Mouse (Mus musculus) hindbrain, embryonic 12.5 days (tissue): Measurements from ENCODE around the gene Sox14. TPM values are rescaled to one million over a fixed set of nuclear protein-coding genes. Genes with fewer than 3 reads are reported as not detected.

Source experiments
- ATAC-seq: fragments of 200-750 bp; cut with Nextera tagmentation; 2 replicates; pipeline ENCODE4 v1.8.0; 2017; ENCODE audit warnings: moderate TSS enrichment; ENCODE audit not compliant: low FRiP score
- H3K27ac ChIP-seq: fragments of 300-500 bp; sonication (generic); 2 replicates; pipeline ENCODE4 v1.5.1; 2016; ENCODE audit warnings: mild to moderate bottlenecking
- H3K27me3 ChIP-seq: fragments of 300-500 bp; sonication (generic); 2 replicates; pipeline ENCODE4 v1.6.1; 2016; ENCODE audit warnings: mild to moderate bottlenecking
- H3K36me3 ChIP-seq: fragments of 300-500 bp; sonication (generic); 2 replicates; pipeline ENCODE4 v1.6.1; 2016; ENCODE audit warnings: mild to moderate bottlenecking
- H3K4me1 ChIP-seq: fragments of 300-500 bp; sonication (generic); 2 replicates; pipeline ENCODE4 v1.6.1; 2016
- H3K4me2 ChIP-seq: fragments of 300-500 bp; sonication (generic); replicated peaks from 2 replicates; pipeline ENCODE4 v1.6.1; 2016; ENCODE audit warnings: mild to moderate bottlenecking
- H3K4me3 ChIP-seq: fragments of 300-500 bp; sonication (generic); 2 replicates; pipeline ENCODE4 v1.5.1; 2016; ENCODE audit warnings: mild to moderate bottlenecking
- H3K9ac ChIP-seq: fragments of 300-500 bp; sonication (generic); 2 replicates; pipeline ENCODE4 v1.6.1; 2016; ENCODE audit warnings: mild to moderate bottlenecking, moderate library complexity
- H3K9me3 ChIP-seq: fragments of 300-500 bp; sonication (generic); replicated peaks from 2 replicates; pipeline ENCODE4 v1.6.1; 2016; ENCODE audit warnings: mild to moderate bottlenecking
- WGBS: fragments of 180-500 bp; shearing (Covaris S2); methylation state at CpG from one replicate; pipeline ENCODE4 v1.1.7; 2016; 5-methylcytosine and 5-hydroxymethylcytosine counted together
- polyA plus RNA-seq: library from polyadenylated mRNA; unstranded; fragments of >200 nt; fragmentation: Nextera tagmentation; extraction: Ambion mirVana; gene quantifications from 2 replicates; pipeline ENCODE4 v1.2.1, GENCODE M21; 2016

Gene Sox14
- polyA plus RNA-seq, 1 experiment from 2014 or later: 18.3 TPM

- no peak for ATAC-seq
- no peaks in the 10 kb centered on the region for H3K36me3 ChIP-seq
- peak overlapping the region; percentile 68; the same call in 1 of the 2 replicates for H3K27ac ChIP-seq
- peak overlapping the region; percentile 26 for H3K4me3 ChIP-seq
- H3K4me1 ChIP-seq: peaks cover 33% of the 10 kb centered on the region
- H3K9ac ChIP-seq: 0 out of 2 replicates have a peak overlapping the region, but pooled peaks have one; percentile 43
- H3K27me3 ChIP-seq: peaks cover 94% of the 10 kb centered on the region
- peak overlapping the region; percentile 45 for H3K4me2 ChIP-seq
- 1% methylated on average over 37 of the region's 37 CpGs for WGBS
- no peaks in the 10 kb centered on the region for H3K9me3 ChIP-seq
Observed at GRCm38 (mm10) chr9:99870780-99871555, 5.0 kb downstream of the Sox14 start.

DNA sequence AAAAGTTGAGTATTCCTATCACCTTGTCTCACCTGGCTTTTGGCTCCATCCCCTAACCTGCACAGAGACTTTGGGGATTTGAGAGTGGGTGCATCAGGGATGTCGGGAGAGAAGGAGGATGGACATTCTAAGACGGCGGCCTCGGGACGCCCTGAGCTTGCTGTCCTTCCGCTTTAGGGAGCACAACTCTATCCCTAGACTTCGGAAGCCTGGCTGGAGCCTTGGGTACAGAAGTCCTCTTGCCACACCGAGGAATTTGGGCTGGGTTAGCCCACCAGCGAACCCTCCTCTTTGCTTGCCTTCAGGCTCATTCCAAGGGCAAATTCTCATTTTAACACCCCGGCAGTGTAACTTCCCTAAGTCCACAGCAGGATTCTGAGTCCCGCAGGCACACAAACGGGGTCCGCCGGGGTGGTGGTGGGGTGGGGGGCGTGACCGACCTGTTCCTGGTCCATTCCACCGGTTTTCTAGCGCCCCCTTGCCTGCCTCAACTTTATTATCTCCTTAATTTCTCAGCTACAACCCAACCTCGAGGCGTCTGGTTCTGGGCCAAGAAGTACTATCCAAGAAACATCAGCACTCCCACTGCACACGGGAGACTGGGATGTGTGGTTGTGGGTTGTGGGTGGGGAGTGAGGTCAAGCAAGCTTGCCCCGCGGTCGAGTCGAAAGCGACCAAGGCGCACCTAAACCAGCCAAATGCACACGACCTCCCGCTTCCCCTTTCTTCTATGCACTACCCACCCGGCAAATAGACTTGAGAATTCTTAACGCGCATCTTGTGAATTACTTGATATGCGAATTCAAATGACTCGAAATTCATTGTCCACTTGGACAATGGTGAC, 5.8 kb downstream of the Sox14 start:
- Histone ChIP-seq H3K4me2 (peak overlapping the region; percentile 45), H3K27ac (no peak overlapping the region), H3K36me3 (no peaks in the 10 kb centered on the region), H3K27me3 (peaks cover 94% of the 10 kb centered on the region), H3K9ac (no peak overlapping the region), H3K9me3 (no peaks in the 10 kb centered on the region), H3K4me3 (peak overlapping the region; percentile 22; the same call in 1 of the 2 replicates), H3K4me1 (peaks cover 28% of the 10 kb centered on the region)
- ATAC-seq: no peak
- WGBS: under 1% methylated on average over 34 of the region's 34 CpGs

DNA sequence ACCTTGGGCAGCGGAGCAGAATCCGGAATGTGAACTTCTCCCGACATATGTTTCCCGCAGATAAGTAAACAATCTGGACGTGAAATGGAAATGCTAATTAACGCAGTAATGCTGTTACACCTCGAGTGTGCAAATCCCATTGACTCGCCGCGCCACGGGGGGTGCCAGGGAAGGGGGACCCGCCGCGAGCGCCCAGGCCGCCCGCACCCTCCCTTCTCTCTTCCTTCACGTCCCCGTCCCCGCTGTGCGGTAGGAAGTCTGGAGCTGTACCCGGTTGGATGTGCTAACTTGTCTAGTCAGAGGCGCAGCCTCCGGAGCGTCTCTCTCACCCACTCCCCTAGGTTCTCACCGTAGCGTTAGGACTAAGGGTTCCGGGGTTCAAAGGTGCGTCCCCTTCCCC, 6.7 kb downstream of the Sox14 start:
- no peak overlapping the region for H3K27ac ChIP-seq
- no peaks in the 10 kb centered on the region for H3K36me3 ChIP-seq
- H3K4me1 ChIP-seq: peaks cover 28% of the 10 kb centered on the region
- WGBS: under 1% methylated on average over 29 of the region's 29 CpGs
- ATAC-seq: no peak
- no peaks in the 10 kb centered on the region for H3K9me3 ChIP-seq
- H3K4me3 ChIP-seq: peak overlapping the region; percentile 22
- peak overlapping the region; percentile 45 for H3K4me2 ChIP-seq
- peaks cover 94% of the 10 kb centered on the region for H3K27me3 ChIP-seq
- peak overlapping the region; percentile 35; the same call in 1 of the 2 replicates for H3K9ac ChIP-seq

- peak; percentile 38; the same call in 1 of the 2 replicates for ATAC-seq
- H3K36me3 ChIP-seq: no peaks in the 10 kb centered on the region
- 0 out of 2 replicates have a peak overlapping the region, but pooled peaks have one; percentile 35 for H3K9ac ChIP-seq
- peak overlapping the region; percentile 45 for H3K4me2 ChIP-seq
- peak overlapping the region; percentile 22 for H3K4me3 ChIP-seq
- H3K4me1 ChIP-seq: peaks cover 28% of the 10 kb centered on the region
- H3K9me3 ChIP-seq: no peaks in the 10 kb centered on the region
- H3K27me3 ChIP-seq: peaks cover 94% of the 10 kb centered on the region
- WGBS: under 1% methylated on average over 26 of the region's 26 CpGs
- peak overlapping the region; percentile 55; the same call in 1 of the 2 replicates for H3K27ac ChIP-seq
Observed at GRCm38 (mm10) chr9:99868606-99869005, 7.4 kb downstream of the Sox14 start.

- ATAC-seq: no peak
- H3K4me2 ChIP-seq: peak overlapping the region; percentile 45; the same call in 1 of the 2 replicates
- no peak overlapping the region for H3K27ac ChIP-seq
- no peaks in the 10 kb centered on the region for H3K36me3 ChIP-seq
- no peak overlapping the region for H3K9ac ChIP-seq
- 2% methylated on average over 11 of the region's 11 CpGs for WGBS
- no peaks in the 10 kb centered on the region for H3K9me3 ChIP-seq
- peaks cover 93% of the 10 kb centered on the region for H3K27me3 ChIP-seq
- H3K4me3 ChIP-seq: no peak overlapping the region
- H3K4me1 ChIP-seq: peaks cover 28% of the 10 kb centered on the region
Observed at GRCm38 (mm10) chr9:99868054-99868453, 7.9 kb downstream of the Sox14 start.

DNA sequence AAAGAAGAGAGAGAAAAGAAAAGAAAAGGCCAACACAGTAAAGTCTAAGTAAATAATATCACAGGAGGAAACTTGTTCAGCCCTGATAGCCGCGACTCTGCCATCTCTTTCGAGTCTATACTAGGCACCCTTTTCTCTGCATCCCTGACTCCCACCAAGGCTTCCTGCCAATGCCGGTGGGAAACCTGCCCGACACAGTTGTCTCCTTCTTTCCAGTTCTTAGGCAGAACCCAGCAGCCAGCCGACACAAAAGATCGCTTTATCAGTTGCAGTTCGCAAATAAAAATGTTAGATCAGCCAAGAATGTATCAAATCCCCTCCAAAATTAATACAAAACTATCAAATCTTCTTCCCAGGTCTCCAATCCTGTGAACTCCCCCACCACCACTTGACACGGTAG, 13.0 kb downstream of the Sox14 start:
- 91% methylated on average over 9 of the region's 9 CpGs for WGBS
- no peak overlapping the region for H3K4me3 ChIP-seq
- H3K27me3 ChIP-seq: peaks cover 63% of the 10 kb centered on the region

GRCm38 (mm10) chr9:99854486-99854885, 21.5 kb downstream of the Sox14 start:
- no peak overlapping the region for H3K9ac ChIP-seq
- no peak overlapping the region for H3K4me3 ChIP-seq
- 85% methylated on average over 2 of the region's 2 CpGs for WGBS
- H3K4me1 ChIP-seq: no peaks in the 10 kb centered on the region
- peaks cover 12% of the 10 kb centered on the region for H3K27me3 ChIP-seq
- no peaks in the 10 kb centered on the region for H3K36me3 ChIP-seq
- no peaks in the 10 kb centered on the region for H3K9me3 ChIP-seq
- no peak overlapping the region for H3K4me2 ChIP-seq
- H3K27ac ChIP-seq: no peak overlapping the region
- no peak for ATAC-seq

More for the DNA sequence above, 13.0 kb downstream of the Sox14 start:
- Histone ChIP-seq H3K36me3 (no peaks in the 10 kb centered on the region), H3K9me3 (no peaks in the 10 kb centered on the region), H3K27ac (no peak overlapping the region), H3K9ac (no peak overlapping the region), H3K4me2 (no peak overlapping the region), H3K4me1 (no peaks in the 10 kb centered on the region)
- ATAC-seq: no peak

- 59% methylated on average over 11 of the region's 11 CpGs for WGBS
- H3K4me1 ChIP-seq: 0 out of 2 replicates have a peak, but pooled peaks cover 2% of the 10 kb centered on the region
- no peak for ATAC-seq
- no peak overlapping the region for H3K27ac ChIP-seq
- H3K9ac ChIP-seq: no peak overlapping the region
- H3K36me3 ChIP-seq: no peaks in the 10 kb centered on the region
- H3K9me3 ChIP-seq: no peaks in the 10 kb centered on the region
- H3K27me3 ChIP-seq: peaks cover 9% of the 10 kb centered on the region
- H3K4me2 ChIP-seq: no peak overlapping the region
- no peak overlapping the region for H3K4me3 ChIP-seq
Observed at GRCm38 (mm10) chr9:99853356-99853755, 22.6 kb downstream of the Sox14 start.

- H3K27ac ChIP-seq: no peak overlapping the region
- H3K27me3 ChIP-seq: no peaks in the 10 kb centered on the region; the same call in none of the 2 replicates
- no peak overlapping the region for H3K9ac ChIP-seq
- H3K4me1 ChIP-seq: 0 out of 2 replicates have a peak, but pooled peaks cover 3% of the 10 kb centered on the region
- no peak for ATAC-seq
- H3K4me2 ChIP-seq: no peak overlapping the region
- 63% methylated on average over 7 of the region's 7 CpGs for WGBS
- no peak overlapping the region for H3K4me3 ChIP-seq
- no peaks in the 10 kb centered on the region for H3K9me3 ChIP-seq
- no peaks in the 10 kb centered on the region for H3K36me3 ChIP-seq
Observed at GRCm38 (mm10) chr9:99850354-99850753, 25.6 kb downstream of the Sox14 start.

GRCm38 (mm10) chr9:99848327-99848726, 27.6 kb downstream of the Sox14 start:
- Histone ChIP-seq H3K4me2 (no peak overlapping the region), H3K27me3 (no peaks in the 10 kb centered on the region; the same call in 1 of the 2 replicates), H3K4me3 (no peak overlapping the region), H3K27ac (no peak overlapping the region), H3K4me1 (0 out of 2 replicates have a peak, but pooled peaks cover 3% of the 10 kb centered on the region), H3K9me3 (no peaks in the 10 kb centered on the region), H3K9ac (no peak overlapping the region), H3K36me3 (no peaks in the 10 kb centered on the region)
- WGBS: 36% methylated on average over 8 of the region's 8 CpGs
- no peak; the same call in 1 of the 2 replicates for ATAC-seq

GRCm38 (mm10) chr9:99846820-99847219, 29.1 kb downstream of the Sox14 start:
- Histone ChIP-seq H3K9me3 (no peaks in the 10 kb centered on the region), H3K4me2 (no peak overlapping the region), H3K36me3 (no peaks in the 10 kb centered on the region), H3K27me3 (no peaks in the 10 kb centered on the region; the same call in 1 of the 2 replicates), H3K4me3 (no peak overlapping the region), H3K9ac (no peak overlapping the region), H3K27ac (no peak overlapping the region), H3K4me1 (0 out of 2 replicates have a peak, but pooled peaks cover 3% of the 10 kb centered on the region)
- WGBS: 2% methylated on average over 4 of the region's 4 CpGs
- ATAC-seq: no peak

GRCm38 (mm10) chr9:99839367-99839766, 36.6 kb downstream of the Sox14 start:
- H3K36me3 ChIP-seq: no peaks in the 10 kb centered on the region
- no peak overlapping the region for H3K4me3 ChIP-seq
- no peak overlapping the region for H3K4me2 ChIP-seq
- H3K9me3 ChIP-seq: no peaks in the 10 kb centered on the region
- H3K9ac ChIP-seq: no peak overlapping the region
- H3K27ac ChIP-seq: no peak overlapping the region
- WGBS: 89% methylated on average over 3 of the region's 3 CpGs
- no peaks in the 10 kb centered on the region for H3K27me3 ChIP-seq
- peaks cover 6% of the 10 kb centered on the region; the same call in 1 of the 2 replicates for H3K4me1 ChIP-seq
- ATAC-seq: no peak
